Comparison of ENCODE assay signal across 9 mouse cellular contexts in the genomic region with DNA sequence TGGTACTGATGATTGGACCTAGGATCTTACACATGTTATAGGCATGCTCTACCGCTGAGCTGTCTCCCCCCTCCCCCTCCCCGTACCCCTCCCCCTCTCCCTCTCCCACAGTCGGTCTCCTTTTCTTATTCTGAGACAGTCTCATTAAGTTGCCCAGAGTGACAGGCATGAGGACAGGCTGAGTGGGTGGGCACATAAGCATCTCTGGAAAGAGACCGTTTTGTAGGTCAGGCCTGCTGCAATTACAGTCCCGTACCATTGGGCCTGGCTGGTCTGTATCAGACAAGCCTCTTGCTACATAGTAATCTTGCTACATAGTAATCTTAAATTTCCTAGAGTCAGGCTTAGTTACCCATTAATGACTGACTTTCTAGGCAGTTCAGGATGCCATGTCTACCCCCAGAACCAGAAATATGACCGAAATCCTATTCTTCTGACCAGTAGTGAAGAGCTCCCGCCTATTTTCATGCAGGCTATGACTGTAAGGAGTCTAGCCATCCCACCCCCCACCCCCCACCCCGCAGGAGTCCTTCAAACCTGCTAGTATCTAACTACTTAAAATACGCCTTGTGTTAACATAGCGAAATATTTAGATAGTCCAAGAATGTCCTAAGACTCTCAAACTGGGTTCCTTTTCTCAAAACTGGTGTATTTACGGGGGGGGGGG. TPM values are rescaled to one million over a fixed set of nuclear protein-coding genes. Genes with fewer than 3 reads are reported as not detected.
A peak's percentile ranks its signal among the peaks of the same experiment; 100 is the strongest.
DNase-seq lines count a peak whose midpoint lies in the region; ATAC-seq and TF ChIP-seq lines count a peak whose summit lies in the region.
"Had no signal": no experiment of that assay in that cellular context is flagged by ENCODE, and none has a peak within 500 bp of the region (broad histone marks: within the 10 kb centered on the region; RNA-seq: fewer than 3 reads in every experiment).

No protein-coding gene starts in this region.

- H3K4me3 ChIP-seq in lung, postnatal 0 days (ENCODE audit: low read depth, low read length): no peak overlapping the region

- H3K4me2 ChIP-seq in lung, postnatal 0 days (replicated peaks; ENCODE audit: low read depth, low read length): peak overlapping the region; percentile 53

- WGBS in lung, postnatal 0 days: 41% methylated on average over 9 of the region's 11 CpGs

- no peak for TF ChIP-seq CTCF in lung, postnatal 0 days (IDR thresholded peaks at IDR 0.05)

- H3K4me1 ChIP-seq in lung, postnatal 0 days (ENCODE audit: insufficient read depth, low read depth, low read length): no peaks in the 10 kb centered on the region

- no peaks in the 10 kb centered on the region for H3K27me3 ChIP-seq in lung, postnatal 0 days (replicated peaks; ENCODE audit: insufficient read depth, low read length)

- TF ChIP-seq EP300 in lung, postnatal 0 days (IDR thresholded peaks at IDR 0.05): no peak

- no peak overlapping the region for H3K27ac ChIP-seq in lung, postnatal 0 days (ENCODE audit: low read length)

- H3K9me3 ChIP-seq in lung, postnatal 0 days (ENCODE audit: low read length): no peaks in the 10 kb centered on the region

- H3K9ac ChIP-seq in lung, postnatal 0 days (replicated peaks; ENCODE audit: low read depth): no peak overlapping the region

- ATAC-seq in lung, postnatal 0 days: peak; percentile 47

- no peaks in the 10 kb centered on the region for H3K36me3 ChIP-seq in lung, postnatal 0 days (ENCODE audit: insufficient read depth, low read length)

- DNase-seq in lung, postnatal 0 days (ENCODE audit: low spot score): peak; percentile 60
- no peak for DNase-seq in lung, postnatal 4 days
- peak; percentile 13 for DNase-seq in forelimb bud, embryonic 11.5 days (ENCODE audit: low read depth, low spot score)
- peak; percentile 17 for DNase-seq in mesoderm, embryonic 11.5 days (ENCODE audit: low read depth, low spot score)
- DNase-seq in spleen, postnatal 10 days (ENCODE audit: low spot score in 2 of 2): no peak
- no peak for DNase-seq in urinary bladder, postnatal 14 days (ENCODE audit: low spot score)
- DNase-seq in cerebellum, adult 8-10 months: no peak
- DNase-seq in right cerebral cortex, postnatal 25 days: no peak
- DNase-seq: thymus, postnatal 4 days had no signal

RNA-seq across cellular contexts. Expression of a gene that starts 0.7 kb away (rescaled TPM):
- 1.6 and 1.9 TPM in 2 replicates for polyA plus RNA-seq in lung, postnatal 0 days (2015; fragmentation: Nextera tagmentation; extraction: Ambion mirVana)

RNA-seq across cellular contexts. Expression of a gene that starts 35.6 kb away (rescaled TPM):
- 14.4 and 17.5 TPM in 2 replicates for polyA plus RNA-seq in lung, postnatal 0 days (2015; fragmentation: Nextera tagmentation; extraction: Ambion mirVana)

Comparison
In these comparisons a context has a peak if more than half of its experiments do, and no peak if none do; other contexts are left out.
1. DNase-seq: peak in lung, postnatal 0 days (single experiment), forelimb bud, embryonic 11.5 days (single experiment) and mesoderm, embryonic 11.5 days (single experiment); none in lung, postnatal 4 days (0 of 2), spleen, postnatal 10 days (0 of 2), urinary bladder, postnatal 14 days (single experiment), cerebellum, adult 8-10 months (single experiment) and right cerebral cortex, postnatal 25 days (single experiment).